Comparison of ENCODE assay signal across 8 mouse cellular contexts in genomic region chr2:122702181-122703036, GRCm38 (mm10). TPM values are rescaled to one million over a fixed set of nuclear protein-coding genes. Genes with fewer than 3 reads are reported as not detected.
DNase-seq lines count a peak whose midpoint lies in the region; ATAC-seq and TF ChIP-seq lines count a peak whose summit lies in the region.

Slc30a4 (minus strand) TSS chr2:122702663.

- peaks cover 6% of the 10 kb centered on the region for H3K4me1 ChIP-seq in cortical plate, adult 2 months (ENCODE audit: control insufficient read depth, insufficient read depth, low read length)

- H3K4me3 ChIP-seq in cortical plate, adult 2 months (ENCODE audit: insufficient read depth, low read length), result peak within 1 kb of the TSS; percentile 98

- H3K27ac ChIP-seq in cortical plate, adult 2 months (ENCODE audit: insufficient read depth, low read length), result 0 out of 2 replicates have a peak within 1 kb of the TSS, but pooled peaks have one; percentile 58

- peak; percentile 81 for DNase-seq in gastrocnemius, postnatal 25 days
- DNase-seq in left cerebral cortex, postnatal 25 days (ENCODE audit: low spot score in 2 of 2), result peak; percentile 65 to 80
- DNase-seq in right cerebral cortex, postnatal 25 days, result peak; percentile 83
- DNase-seq in urinary bladder, postnatal 4 days (ENCODE audit: low spot score in 2 of 2), result peak; percentile 78 to 80

- peak; percentile 40 for ATAC-seq in activated CD4-positive, CD25-positive, alpha-beta regulatory T cell, adult 4 months
- ATAC-seq in inflammation-experienced regulatory T-cells, adult 6 months, result peak; percentile 58
- ATAC-seq in megakaryocyte-erythroid progenitor cell, adult 5-6 weeks (replicated peaks; ENCODE audit: low FRiP score, low TSS enrichment, poor library complexity, severe bottlenecking), result peak; percentile 41; the same call in 1 of the 2 replicates

- no peak for TF ChIP-seq CTCF in cortical plate, adult 2 months (IDR thresholded peaks at IDR 0.05; ENCODE audit: extremely low read depth, insufficient read depth, low read length)

- intact Hi-C loops in left cerebral cortex, postnatal 25 days (cut with DNase I), result loop anchor here (1.0 kb wide), 1 partner anchor 36 kb away; the partner anchor contains the start of gene Bloc1s6

- TF ChIP-seq POLR2A in cortical plate, adult 2 months (IDR thresholded peaks at IDR 0.05; ENCODE audit: extremely low read depth, insufficient read depth, low read length), result no peak; the same call in 1 of the 2 replicates

RNA-seq across cellular contexts. Expression of gene Slc30a4, which starts in this region (rescaled TPM):
- under 1 TPM; 0.51 to 0.79 TPM for polyA plus RNA-seq in activated CD4-positive, CD25-positive, alpha-beta regulatory T cell, adult 4 months (2017; shearing (Covaris generic))
- 25.9 and 26.7 TPM in 2 replicates for polyA plus RNA-seq in cortical plate, adult 2 months (2012; rRNA removed)
- 10 to 100 TPM; 12.0 to 13.3 TPM for total RNA-seq in gastrocnemius, postnatal 25 days (2021)
- under 1 TPM; 0.15 to 0.91 (median 0.59) TPM for polyA plus RNA-seq in inflammation-experienced regulatory T-cells, adult 6 months (2017; shearing (Covaris generic))
- total RNA-seq in left cerebral cortex, postnatal 25 days (2021), result 10 to 100 TPM; 45.9 to 48.6 TPM
- total RNA-seq in megakaryocyte-erythroid progenitor cell, adult 5-6 weeks (2014; fragmentation: Nextera tagmentation), result 0.59 and 0.64 TPM in 2 replicates
- total RNA-seq in megakaryocyte-erythroid progenitor cell, adult 5-6 weeks (2017), result 1.0 and 1.2 TPM in 2 replicates

Comparison
In these comparisons a context has a peak if more than half of its experiments do, and no peak if none do; other contexts are left out.
1. Peak in every context shown above with its lines: DNase-seq, ATAC-seq, H3K4me3 ChIP-seq and H3K27ac ChIP-seq.
2. RNA of gene Slc30a4 (total RNA-seq): 45.9 to 48.6 TPM in left cerebral cortex, postnatal 25 days and 12.0 to 13.3 TPM in gastrocnemius, postnatal 25 days; 0.59 to 1.2 TPM in megakaryocyte-erythroid progenitor cell, adult 5-6 weeks; every median in the first group is over 4 times any median in the second.
3. RNA of gene Slc30a4 (polyA plus RNA-seq): 25.9 to 26.7 TPM in cortical plate, adult 2 months; 0.51 to 0.79 TPM in activated CD4-positive, CD25-positive, alpha-beta regulatory T cell, adult 4 months and 0.15 to 0.91 TPM in inflammation-experienced regulatory T-cells, adult 6 months; every median in the first group is over 10 times any median in the second.
4. Peak in ATAC-seq in activated CD4-positive, CD25-positive, alpha-beta regulatory T cell, adult 4 months; RNA of the gene not detected or under 1 TPM.
5. Peak in ATAC-seq in inflammation-experienced regulatory T-cells, adult 6 months; RNA of the gene not detected or under 1 TPM.